Mouse (Mus musculus): ENCODE measurements around the gene Erlec1.

DNA sequence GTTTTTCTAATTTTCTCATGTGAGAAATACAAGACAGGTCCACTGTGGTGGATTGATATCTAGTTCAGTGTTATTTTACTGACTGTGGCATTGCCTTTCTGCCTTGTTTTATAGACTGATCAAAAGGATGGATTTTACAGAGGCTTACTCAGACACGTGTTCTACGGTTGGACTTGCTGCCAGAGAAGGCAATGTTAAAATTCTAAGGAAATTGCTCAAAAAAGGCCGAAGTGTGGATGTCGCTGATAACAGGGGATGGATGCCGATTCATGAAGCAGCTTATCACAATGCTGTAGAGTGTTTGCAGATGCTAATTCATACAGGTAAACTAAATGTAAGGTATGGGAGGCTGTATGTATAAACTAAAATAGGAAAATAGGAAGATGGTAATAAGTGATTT lies 44.1 kb upstream of the Erlec1 start:
- TF ChIP-seq CTCF (IDR thresholded peaks at IDR 0.05; ENCODE audit: low read depth) (no peak), EP300 (IDR thresholded peaks at IDR 0.05; ENCODE audit: low read depth) (peak; percentile 86)

Measured in liver, embryonic 14.5 days (tissue).